Mouse (Mus musculus) small intestine, adult 2 months (tissue): ENCODE results near the gene Tns1. TPM values are rescaled to one million over a fixed set of nuclear protein-coding genes. Genes with fewer than 3 reads are reported as not detected.

Experiments
- H3K27ac ChIP-seq: fragments of 200-500 bp; 2 replicates; pipeline ENCODE4 v1.5.1; 2012; ENCODE audit warnings: low read depth, low read length, control low read depth, inconsistent platforms; ENCODE audit not compliant: insufficient read depth
- H3K27me3 ChIP-seq: fragments of 200-500 bp; 2 replicates; pipeline ENCODE4 v1.6.1; 2012; ENCODE audit warnings: mild to moderate bottlenecking, moderate library complexity, low read length, inconsistent platforms; ENCODE audit not compliant: control insufficient read depth, insufficient read depth
- H3K36me3 ChIP-seq: fragments of 200-500 bp; 2 replicates; pipeline ENCODE4 v1.6.1; 2012; ENCODE audit warnings: mild to moderate bottlenecking, low read length, control low read depth, inconsistent platforms; ENCODE audit not compliant: control insufficient read depth, insufficient read depth
- H3K4me1 ChIP-seq: fragments of 200-500 bp; 2 replicates; pipeline ENCODE4 v1.6.1; 2012; ENCODE audit warnings: low read length, inconsistent platforms, mixed read lengths; ENCODE audit not compliant: control insufficient read depth, insufficient read depth, insufficient read length
- H3K4me3 ChIP-seq: fragments of 200-500 bp; 2 replicates; pipeline ENCODE4 v1.5.1; 2012; ENCODE audit warnings: low read depth, mild to moderate bottlenecking, control low read depth, inconsistent platforms, low read length, moderate library complexity
- CTCF ChIP-seq: fragments of 200-500 bp; IDR thresholded peaks from 2 replicates; pipeline ENCODE4 v1.5.1; 2012; ENCODE audit warnings: low read depth, mild to moderate bottlenecking, control low read depth, inconsistent platforms, low read length, moderate library complexity, mixed read lengths; ENCODE audit not compliant: insufficient replicate concordance, insufficient read length; ENCODE audit errors: extremely low read depth
- POLR2A ChIP-seq: fragments of 200-500 bp; IDR thresholded peaks from 2 replicates; pipeline ENCODE4 v1.6.1; 2012; ENCODE audit warnings: low read depth, mild to moderate bottlenecking, control low read depth, inconsistent platforms, low read length, moderate library complexity
- WGBS: fragments of 180-500 bp; shearing (Covaris S2); methylation state at CpG from one replicate; pipeline ENCODE4 v1.1.7; 2018; 5-methylcytosine and 5-hydroxymethylcytosine counted together
- polyA plus RNA-seq: library from polyadenylated mRNA; depleted of rRNA; stranded (reverse); fragments of >200 nt; gene quantifications from 2 replicates; pipeline ENCODE4 v1.2.3, GENCODE M21; 2012

Tns1 gene
- polyA plus RNA-seq, 1 experiment, result 79.6 TPM

DNA sequence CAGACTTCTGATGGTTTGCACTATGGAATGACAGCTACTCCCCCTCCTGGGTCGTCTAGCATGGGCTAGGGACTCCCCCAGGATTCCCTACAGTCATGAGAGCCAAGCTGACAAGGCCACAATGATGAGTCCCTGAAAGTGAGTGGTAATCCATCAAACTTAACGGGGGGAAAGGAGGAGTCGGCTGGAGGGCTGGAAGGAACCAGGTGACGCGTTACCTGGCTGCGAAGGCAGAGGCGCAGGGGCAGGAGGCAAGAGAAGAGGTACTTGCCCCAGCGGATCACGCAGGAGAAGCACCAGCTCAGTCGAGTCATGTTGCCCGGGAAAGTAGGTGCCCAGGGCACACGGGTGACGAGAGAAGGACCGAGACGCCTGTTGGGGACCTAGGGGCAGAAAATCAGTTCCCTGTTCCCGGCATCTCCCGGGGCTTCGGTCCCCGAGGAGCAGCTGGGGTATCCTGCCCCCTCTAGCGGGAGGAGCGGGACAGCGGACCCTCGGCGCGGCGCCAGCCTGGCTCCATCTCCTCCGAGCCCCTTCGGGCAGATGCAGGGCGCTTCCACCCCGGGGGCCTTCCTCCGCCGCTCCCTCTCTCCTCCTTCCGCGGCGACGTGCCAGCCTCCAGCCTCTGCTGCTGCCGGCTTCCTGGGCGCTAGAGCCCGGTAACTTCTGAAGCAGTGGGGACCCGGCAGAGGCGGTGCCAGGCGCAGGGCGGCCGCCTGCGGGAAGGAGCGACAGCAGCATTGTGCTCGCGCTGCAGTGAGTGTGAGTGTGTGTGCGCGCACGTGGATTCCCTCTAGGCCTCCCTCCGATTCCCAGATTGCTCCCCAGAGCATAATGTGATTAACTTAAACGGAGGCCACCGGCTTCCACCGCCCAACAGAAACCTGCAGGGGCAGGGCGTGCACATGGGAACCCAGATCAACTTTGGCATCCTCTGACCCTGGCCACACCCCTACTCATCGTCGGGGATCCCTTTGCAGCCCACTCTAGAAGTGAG lies 25.9 kb downstream of the Tns1 start:
- TF ChIP-seq CTCF (no peak), POLR2A (no peak)
- Histone ChIP-seq H3K27me3 (peaks cover 29% of the 10 kb centered on the region), H3K4me3 (peak overlapping the region; percentile 39), H3K36me3 (no peaks in the 10 kb centered on the region), H3K27ac (no peak overlapping the region), H3K4me1 (peaks cover 4% of the 10 kb centered on the region; the same call in 1 of the 2 replicates)
- 2% methylated on average over 58 of the region's 58 CpGs for WGBS

DNA sequence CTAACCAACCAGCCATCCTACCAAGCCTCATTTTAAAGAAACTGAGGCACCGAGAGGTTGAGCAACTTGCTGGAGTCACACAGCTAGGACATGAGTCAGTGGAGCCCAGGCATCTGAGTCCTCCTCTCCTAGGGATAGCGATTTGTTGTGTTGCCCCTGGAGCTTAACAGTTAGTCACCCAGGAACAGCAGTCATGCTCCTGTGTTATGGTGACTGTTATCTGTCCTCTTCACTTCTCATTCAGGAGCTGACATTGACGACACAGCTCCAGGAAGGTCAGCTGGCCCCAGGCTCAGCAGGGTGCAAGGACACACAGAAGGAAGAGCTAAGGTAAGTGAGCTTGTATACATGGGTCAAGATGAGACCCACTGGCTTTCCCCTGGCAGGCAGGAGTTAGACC lies 28.5 kb downstream of the Tns1 start:
- no peaks in the 10 kb centered on the region for H3K36me3 ChIP-seq
- H3K27ac ChIP-seq, result no peak overlapping the region
- WGBS, result 56% methylated on average over 3 of the region's 3 CpGs
- TF ChIP-seq CTCF (no peak), POLR2A (no peak)
- H3K4me3 ChIP-seq, result no peak overlapping the region
- peaks cover 4% of the 10 kb centered on the region; the same call in 1 of the 2 replicates for H3K4me1 ChIP-seq
- H3K27me3 ChIP-seq, result peaks cover 29% of the 10 kb centered on the region

DNA sequence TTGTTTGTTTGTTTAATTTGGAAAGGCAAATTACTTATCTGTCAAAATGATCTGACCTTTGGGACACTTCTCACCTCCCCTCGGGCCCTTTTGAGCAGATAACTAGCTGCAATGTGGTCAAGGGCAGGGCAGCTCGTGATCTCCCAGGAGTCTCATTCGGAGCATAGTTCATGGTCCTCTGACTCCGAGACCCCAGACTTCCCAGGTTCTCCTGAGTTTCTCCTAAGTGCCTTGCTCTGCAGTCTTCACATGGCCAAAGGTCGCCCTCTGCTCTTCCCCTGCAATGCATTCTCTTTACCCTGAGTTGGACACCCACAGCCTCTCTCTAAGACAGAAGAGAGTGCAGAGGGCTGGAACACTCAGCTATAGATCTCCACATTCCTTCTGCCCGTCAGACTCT lies 29.0 kb downstream of the Tns1 start:
- H3K27ac ChIP-seq, result no peak overlapping the region
- peaks cover 29% of the 10 kb centered on the region for H3K27me3 ChIP-seq
- no peak overlapping the region for H3K4me3 ChIP-seq
- 41% methylated on average over 6 of the region's 6 CpGs for WGBS
- H3K4me1 ChIP-seq, result peaks cover 4% of the 10 kb centered on the region; the same call in 1 of the 2 replicates
- TF ChIP-seq CTCF, result no peak
- TF ChIP-seq POLR2A, result no peak
- no peaks in the 10 kb centered on the region for H3K36me3 ChIP-seq

DNA sequence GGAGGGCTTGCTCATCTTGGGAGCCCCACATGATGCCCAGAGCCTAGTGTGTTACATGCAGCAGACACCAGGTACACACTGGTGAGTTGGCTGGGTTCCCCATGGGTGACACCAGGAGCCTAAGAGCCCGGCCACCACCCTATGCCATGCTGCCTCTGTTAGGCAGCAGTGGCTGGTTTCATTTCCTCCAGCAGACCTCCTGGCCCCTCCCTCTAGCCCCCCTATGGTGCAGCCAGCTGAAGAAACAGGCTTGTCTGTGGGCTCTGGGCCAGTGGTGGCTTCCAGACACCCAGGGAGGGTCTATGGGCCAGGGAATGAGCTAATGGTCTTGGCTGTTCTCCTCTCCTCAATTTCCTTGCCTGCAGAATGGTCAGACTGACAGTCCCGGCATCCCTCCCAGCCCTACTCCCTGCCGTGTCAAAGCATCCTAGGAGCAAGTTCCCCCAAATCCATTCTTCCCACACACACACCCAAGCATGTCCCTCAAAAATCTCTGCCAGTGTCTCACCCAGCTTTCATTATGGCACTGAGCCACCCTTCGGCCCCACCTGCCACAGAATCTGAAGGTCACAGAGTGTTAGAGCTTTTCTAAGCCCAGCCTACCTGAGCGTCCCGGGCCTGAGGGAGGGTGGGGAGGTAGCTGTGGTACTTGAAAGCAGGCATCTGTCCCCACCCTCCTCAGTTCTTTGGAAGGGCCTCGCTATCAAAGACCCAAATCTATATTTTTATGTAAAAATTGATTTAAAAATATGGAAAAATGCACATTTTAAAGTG lies 29.6 kb downstream of the Tns1 start:
- no peak overlapping the region for H3K27ac ChIP-seq
- WGBS, result 30% methylated on average over 7 of the region's 7 CpGs
- no peak overlapping the region for H3K4me3 ChIP-seq
- H3K27me3 ChIP-seq, result peaks cover 24% of the 10 kb centered on the region
- H3K36me3 ChIP-seq, result no peaks in the 10 kb centered on the region
- peaks cover 4% of the 10 kb centered on the region; the same call in 1 of the 2 replicates for H3K4me1 ChIP-seq
- TF ChIP-seq CTCF, result no peak

DNA sequence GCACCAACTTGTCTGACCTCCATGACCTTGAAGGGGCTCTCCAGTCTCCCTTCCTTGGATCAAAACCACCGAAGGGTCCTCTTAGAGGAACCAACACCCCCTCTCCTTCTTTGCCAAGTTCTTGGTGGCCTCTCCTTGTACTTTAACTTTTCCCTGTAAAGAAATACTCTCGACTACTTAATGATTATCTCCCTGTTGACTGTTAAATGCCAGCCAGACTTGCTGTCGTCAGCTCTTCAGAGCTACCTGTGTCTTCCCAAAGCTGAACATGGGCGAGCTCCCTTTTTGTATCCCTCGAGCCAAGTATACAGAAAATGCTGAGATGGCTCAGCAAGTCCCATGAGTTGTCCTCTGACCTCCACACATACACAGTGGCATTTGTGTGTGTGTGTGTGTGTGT lies 30.8 kb downstream of the Tns1 start:
- H3K27me3 ChIP-seq, result peaks cover 12% of the 10 kb centered on the region
- H3K27ac ChIP-seq, result no peak overlapping the region
- no peak overlapping the region for H3K4me3 ChIP-seq
- WGBS, result 70% methylated on average over 5 of the region's 5 CpGs
- no peak for TF ChIP-seq CTCF
- no peak for TF ChIP-seq POLR2A
- no peaks in the 10 kb centered on the region for H3K36me3 ChIP-seq
- peaks cover 4% of the 10 kb centered on the region; the same call in 1 of the 2 replicates for H3K4me1 ChIP-seq

DNA sequence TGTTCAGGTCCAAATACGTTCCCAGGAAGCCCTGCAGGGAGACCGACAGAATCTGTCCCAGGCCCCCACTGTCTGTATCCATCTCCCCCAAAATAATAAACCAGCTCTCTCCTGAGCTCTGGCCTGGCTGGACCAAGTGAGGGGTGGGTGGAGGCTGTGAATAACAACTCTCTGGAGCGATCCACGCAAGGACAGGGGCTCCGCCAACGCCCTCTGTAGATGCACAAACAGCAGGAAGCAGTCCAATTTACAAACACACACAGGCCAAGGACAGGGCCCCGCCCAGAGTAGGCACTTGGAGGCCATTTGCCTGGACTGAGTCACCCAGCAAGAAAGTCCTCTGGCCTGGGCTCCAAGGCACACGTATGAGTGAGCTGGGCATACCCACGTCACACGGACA lies 32.0 kb downstream of the Tns1 start:
- Histone ChIP-seq H3K27ac (peak overlapping the region; percentile 25; the same call in 1 of the 2 replicates), H3K4me1 (no peaks in the 10 kb centered on the region), H3K4me3 (no peak overlapping the region), H3K36me3 (no peaks in the 10 kb centered on the region), H3K27me3 (peaks cover under 1% of the 10 kb centered on the region)
- 32% methylated on average over 10 of the region's 10 CpGs for WGBS
- TF ChIP-seq CTCF (no peak), POLR2A (no peak)
